Mouse (Mus musculus) heart, embryonic 14.5 days (tissue): Measurements from ENCODE around the gene Gdpd2. TPM values are rescaled to one million over a fixed set of nuclear protein-coding genes. Genes with fewer than 3 reads are reported as not detected.
A peak's percentile ranks its signal among the peaks of the same experiment; 100 is the strongest.

Source experiments
- ATAC-seq: fragments of 200-750 bp; cut with Nextera tagmentation; 2 replicates; pipeline ENCODE4 v1.8.0; 2017; ENCODE audit warnings: low read depth, moderate TSS enrichment; ENCODE audit not compliant: insufficient number of reproducible peaks, insufficient read depth, low FRiP score
- H3K27ac ChIP-seq, 2 experiments: fragments of 200-500 bp in 1 of 2; fragments of 300-500 bp in 1 of 2; sonication (generic) in 1 of 2; replicated peaks in 1 of 2; 2 replicates each; pipeline ENCODE4 v1.5.1; 2012 to 2014; ENCODE audit warnings: low read depth in 2 of 2, low read length in 2 of 2, control low read depth in 1 of 2, mild to moderate bottlenecking in 1 of 2, mixed read lengths in 1 of 2; ENCODE audit not compliant: control insufficient read depth in 1 of 2, insufficient read depth in 1 of 2
- H3K27me3 ChIP-seq: fragments of 300-500 bp; sonication (generic); 2 replicates; pipeline ENCODE4 v1.6.1; 2014; ENCODE audit warnings: mild to moderate bottlenecking, low read length, control low read depth; ENCODE audit not compliant: control insufficient read depth, insufficient read depth
- H3K36me3 ChIP-seq: fragments of 300-500 bp; sonication (generic); 2 replicates; pipeline ENCODE4 v1.6.1; 2014; ENCODE audit warnings: mild to moderate bottlenecking, control low read depth, low read length, mixed read lengths; ENCODE audit not compliant: control insufficient read depth, insufficient read depth
- H3K4me1 ChIP-seq, 2 experiments: fragments of 200-500 bp in 1 of 2; fragments of 300-500 bp in 1 of 2; sonication (generic) in 1 of 2; 2 replicates each; pipeline ENCODE4 v1.6.1; 2012 to 2014; ENCODE audit warnings: low read length in 2 of 2, control low read depth in 1 of 2, mixed read lengths in 1 of 2; ENCODE audit not compliant: control insufficient read depth in 2 of 2, insufficient read depth in 2 of 2
- H3K4me2 ChIP-seq: fragments of 300-500 bp; sonication (generic); 2 replicates; pipeline ENCODE4 v1.6.1; 2014; ENCODE audit warnings: mild to moderate bottlenecking, low read length
- H3K4me3 ChIP-seq, 2 experiments: fragments of 200-500 bp in 1 of 2; fragments of 300-500 bp in 1 of 2; sonication (generic) in 1 of 2; 2 replicates each; pipeline ENCODE4 v1.5.1; 2012 to 2014; ENCODE audit warnings: low read length in 2 of 2, mild to moderate bottlenecking in 2 of 2, control low read depth in 1 of 2, low read depth in 1 of 2, moderate library complexity in 1 of 2; ENCODE audit not compliant: control insufficient read depth in 1 of 2, insufficient read depth in 1 of 2
- H3K9ac ChIP-seq: fragments of 300-500 bp; sonication (generic); 2 replicates; pipeline ENCODE4 v1.6.1; 2014; ENCODE audit warnings: mild to moderate bottlenecking, low read length
- H3K9me3 ChIP-seq: fragments of 300-500 bp; sonication (generic); 2 replicates; pipeline ENCODE4 v1.6.1; 2016; ENCODE audit warnings: low read length, control low read depth; ENCODE audit not compliant: control insufficient read depth
- WGBS: fragments of 180-500 bp; shearing (Covaris S2); extraction: QIAGEN DNeasy Blood & Tissue Kit; methylation state at CpG from one replicate; pipeline ENCODE4 v1.1.7; 2014; 5-methylcytosine and 5-hydroxymethylcytosine counted together
- polyA plus RNA-seq: library from polyadenylated mRNA; unstranded; fragments of >200 nt; fragmentation: Nextera tagmentation; extraction: Ambion mirVana; gene quantifications from 2 replicates; pipeline ENCODE4 v1.2.1, GENCODE M21; 2014

The Gdpd2 gene
- polyA plus RNA-seq, 1 experiment from 2014 or later: 0.62 TPM

GRCm38 (mm10) chrX:100765855-100766254 is 36.2 kb downstream of the Gdpd2 start:
- no peak for ATAC-seq
- WGBS: 77% methylated on average over 6 of the region's 6 CpGs

DNA sequence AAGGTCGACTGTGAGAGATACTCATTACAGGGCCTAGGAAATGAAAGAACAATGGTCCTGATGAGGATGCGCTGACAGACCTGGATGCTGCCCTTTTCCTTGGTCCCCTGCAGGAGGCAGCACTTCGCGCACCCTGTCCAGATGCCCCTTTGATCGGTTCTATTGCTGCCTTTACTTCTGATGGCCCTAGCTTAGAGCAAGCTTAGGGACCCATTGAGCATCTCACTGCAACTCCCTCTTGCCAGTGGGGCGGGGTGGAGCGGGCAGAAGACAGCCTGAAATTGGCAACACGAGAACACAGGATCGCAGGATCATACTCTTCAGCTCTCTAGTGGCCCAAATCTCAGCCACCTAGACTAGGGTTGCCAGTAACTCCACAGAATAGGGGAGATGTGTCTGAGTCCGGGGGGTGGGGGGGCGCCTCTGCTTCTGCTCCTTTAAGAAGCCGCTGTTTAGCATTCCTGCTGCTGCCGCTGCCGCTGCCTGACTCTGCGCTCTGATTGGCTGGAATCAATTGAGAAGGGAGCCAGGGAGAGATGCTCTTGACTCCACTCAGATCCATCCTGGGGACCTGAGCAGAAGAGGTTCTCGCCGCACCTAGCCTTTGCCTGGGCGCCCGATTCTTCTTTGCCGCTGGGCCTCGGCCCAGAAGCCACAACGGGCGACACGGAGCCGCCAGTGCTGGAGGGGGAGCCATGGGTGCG is 37.7 kb downstream of the Gdpd2 start, which contains the start of gene Dlg3:
Gene Dlg3, plus strand, starts transcription at position 542 of the 704 bp plus-strand sequence.
- Histone ChIP-seq H3K36me3 (no peaks in the 10 kb centered on the region), H3K4me3 (peak within 1 kb of the TSS; percentile 20 to 38), H3K4me1 (0 out of 4 replicates have a peak, but pooled peaks cover 0 to 3% of the 10 kb centered on the region in 2 experiments), H3K4me2 (peak within 1 kb of the TSS; percentile 74), H3K27ac (no peak within 1 kb of the TSS), H3K9ac (no peak within 1 kb of the TSS), H3K27me3 (peaks cover 6% of the 10 kb centered on the region; the same call in 1 of the 2 replicates), H3K9me3 (no peaks in the 10 kb centered on the region)
- no peak for ATAC-seq
- WGBS: 19% methylated on average over 25 of the region's 26 CpGs

More at GRCm38 (mm10) chrX:100765855-100766254, 36.2 kb downstream of the Gdpd2 start:
- Histone ChIP-seq H3K4me1 (0 out of 4 replicates have a peak, but pooled peaks cover 0 to 3% of the 10 kb centered on the region in 2 experiments), H3K27me3 (peaks cover 6% of the 10 kb centered on the region; the same call in 1 of the 2 replicates), H3K4me3 (no peak overlapping the region), H3K27ac (no peak overlapping the region), H3K9me3 (no peaks in the 10 kb centered on the region), H3K4me2 (no peak overlapping the region), H3K36me3 (no peaks in the 10 kb centered on the region), H3K9ac (no peak overlapping the region)

GRCm38 (mm10) chrX:100767885-100768626 is 38.4 kb downstream of the Gdpd2 start:
- H3K9me3 ChIP-seq: no peaks in the 10 kb centered on the region
- peaks cover 6% of the 10 kb centered on the region; the same call in 1 of the 2 replicates for H3K27me3 ChIP-seq
- no peaks in the 10 kb centered on the region for H3K36me3 ChIP-seq
- no peak overlapping the region for H3K9ac ChIP-seq
- peak overlapping the region; percentile 20 to 38; a peak in 3 of 4 replicates for H3K4me3 ChIP-seq
- no peak for ATAC-seq
- no peak overlapping the region for H3K27ac ChIP-seq
- 39% methylated on average over 29 of the region's 36 CpGs for WGBS
- peak overlapping the region; percentile 74 for H3K4me2 ChIP-seq
- H3K4me1 ChIP-seq: 0 out of 4 replicates have a peak, but pooled peaks cover 0 to 3% of the 10 kb centered on the region in 2 experiments

DNA sequence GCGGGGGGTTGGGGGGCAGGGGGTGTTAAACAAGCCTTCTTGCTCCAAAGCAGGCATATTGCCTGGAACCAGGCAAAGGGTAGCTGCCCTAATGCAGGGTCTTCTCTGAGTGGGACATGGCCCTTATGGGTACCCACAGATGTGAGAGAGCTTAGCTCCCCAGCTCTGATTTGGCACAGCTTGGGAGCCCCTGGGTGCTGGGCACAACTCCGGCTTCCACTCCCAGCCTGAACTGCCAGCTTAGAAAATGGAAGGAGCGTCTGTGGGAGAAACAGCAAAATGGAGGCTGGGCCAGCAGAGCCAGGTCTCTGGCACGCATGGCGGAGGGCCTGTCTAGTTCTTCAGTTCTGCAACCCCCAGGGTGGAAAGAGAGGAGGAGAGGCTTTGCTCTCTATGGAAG is 39.6 kb downstream of the Gdpd2 start:
- H3K9me3 ChIP-seq: no peaks in the 10 kb centered on the region
- no peaks in the 10 kb centered on the region for H3K36me3 ChIP-seq
- no peak overlapping the region for H3K4me3 ChIP-seq
- H3K27ac ChIP-seq: no peak overlapping the region
- peaks cover 6% of the 10 kb centered on the region; the same call in 1 of the 2 replicates for H3K27me3 ChIP-seq
- H3K4me2 ChIP-seq: no peak overlapping the region
- no peak overlapping the region for H3K9ac ChIP-seq
- WGBS: 85% methylated on average over 5 of the region's 5 CpGs
- H3K4me1 ChIP-seq: 0 out of 4 replicates have a peak, but pooled peaks cover 0 to 3% of the 10 kb centered on the region in 2 experiments
- ATAC-seq: no peak

DNA sequence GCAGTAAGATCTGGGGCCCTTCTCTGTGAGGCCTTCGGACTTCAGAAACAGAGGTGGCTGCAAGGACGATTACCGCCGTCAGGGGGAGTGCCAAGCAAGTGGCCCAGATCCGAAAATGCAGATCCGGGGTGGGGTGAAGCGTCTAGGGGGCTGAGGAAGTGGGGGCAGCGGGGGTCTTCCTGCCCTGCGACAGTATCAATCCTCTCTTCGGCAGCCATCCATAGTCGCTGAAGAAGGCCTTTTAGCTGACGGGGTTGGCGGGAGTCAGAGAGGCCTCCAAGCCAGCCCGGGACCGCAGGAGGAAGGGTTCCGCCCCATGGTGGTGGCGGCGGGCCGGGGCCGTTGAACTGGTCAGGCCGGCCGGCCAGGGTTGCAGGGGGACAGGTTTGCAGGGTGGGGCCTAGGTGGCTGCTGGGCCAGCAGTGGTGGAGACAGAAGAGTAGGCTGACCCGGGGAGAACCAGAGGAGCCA is 44.7 kb downstream of the Gdpd2 start:
- no peaks in the 10 kb centered on the region; a peak in 1 of 4 replicates for H3K4me1 ChIP-seq
- no peak for ATAC-seq
- peak overlapping the region; percentile 46 to 51 for H3K4me3 ChIP-seq
- H3K27ac ChIP-seq: 0 out of 4 replicates have a peak overlapping the region, but pooled peaks of 1 of the 2 experiments have one; percentile 24
- H3K9me3 ChIP-seq: no peaks in the 10 kb centered on the region
- peak overlapping the region; percentile 75 for H3K9ac ChIP-seq
- no peaks in the 10 kb centered on the region for H3K36me3 ChIP-seq
- WGBS: 27% methylated on average over 23 of the region's 23 CpGs
- H3K27me3 ChIP-seq: no peaks in the 10 kb centered on the region
- H3K4me2 ChIP-seq: peak overlapping the region; percentile 65

GRCm38 (mm10) chrX:100775405-100775804 is 45.7 kb downstream of the Gdpd2 start:
- 82% methylated on average over 3 of the region's 3 CpGs for WGBS

DNA sequence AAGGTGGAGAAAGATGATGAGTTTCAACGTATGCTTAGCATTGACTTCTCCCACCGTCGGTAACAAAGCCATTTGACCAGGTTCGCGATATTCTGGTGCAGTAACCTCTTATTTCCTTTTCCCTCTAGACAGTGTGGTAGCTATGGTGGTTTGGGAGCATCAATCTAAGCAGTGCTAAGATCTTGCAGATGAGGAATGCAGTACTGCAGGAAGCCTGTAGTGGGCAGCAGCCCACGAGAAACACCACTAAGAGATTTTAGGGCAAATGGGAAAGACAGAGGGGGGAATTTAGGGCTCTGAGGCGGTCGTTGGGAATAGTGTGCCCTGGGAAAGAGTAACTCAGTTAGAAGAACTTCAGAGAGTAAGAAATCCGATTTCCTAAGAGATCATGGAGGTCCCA is 46.8 kb downstream of the Gdpd2 start:
- no peak for ATAC-seq
- H3K4me3 ChIP-seq: peak overlapping the region; percentile 60 to 64
- no peaks in the 10 kb centered on the region for H3K27me3 ChIP-seq
- H3K9ac ChIP-seq: no peak overlapping the region; the same call in 1 of the 2 replicates
- H3K9me3 ChIP-seq: no peaks in the 10 kb centered on the region
- WGBS: 20% methylated on average over 9 of the region's 9 CpGs
- H3K36me3 ChIP-seq: no peaks in the 10 kb centered on the region
- peak overlapping the region; percentile 18 to 83; a peak in 3 of 4 replicates for H3K27ac ChIP-seq
- H3K4me2 ChIP-seq: peak overlapping the region; percentile 68
- H3K4me1 ChIP-seq: no peaks in the 10 kb centered on the region; a peak in 2 of 4 replicates

More at GRCm38 (mm10) chrX:100775405-100775804, 45.7 kb downstream of the Gdpd2 start:
- Histone ChIP-seq H3K27ac (no peak overlapping the region), H3K27me3 (no peaks in the 10 kb centered on the region), H3K36me3 (no peaks in the 10 kb centered on the region), H3K4me2 (no peak overlapping the region), H3K9me3 (no peaks in the 10 kb centered on the region), H3K4me1 (no peaks in the 10 kb centered on the region; a peak in 1 of 4 replicates), H3K9ac (no peak overlapping the region), H3K4me3 (no peak overlapping the region)
- no peak for ATAC-seq
